Mouse (Mus musculus) v-Abl transformed pro-B cells (cell line): ENCODE measurements around the gene Clcn2.

Source experiments
- in situ Hi-C, 2 experiments: fragments of 400-800 bp; cut with MboI; formaldehyde crosslinking; loops; one replicate each; pipeline ENCODE4 v1.15.1; 2025; ENCODE audit not compliant: unreplicated experiment in 2 of 2

Clcn2 gene

GRCm38 (mm10) chr16:20705786-20706185, 11.8 kb downstream of the Clcn2 start:
- in situ Hi-C loops, result loop anchor here (10.0 to 25.0 kb wide), 5 partner anchors 482 to 1557 kb away; partner anchors contain the start of genes Senp2 (in 1 of the 2) and Tra2b (in 1 of the 2)

GRCm38 (mm10) chr16:20703699-20704400, 13.7 kb downstream of the Clcn2 start:
- in situ Hi-C loops, result loop anchor here (10.0 to 25.0 kb wide), 5 partner anchors 483 to 1558 kb away; partner anchors contain the start of genes Senp2 (in 1 of the 2) and Tra2b (in 1 of the 2)

GRCm38 (mm10) chr16:20703071-20703470, 14.5 kb downstream of the Clcn2 start:
- in situ Hi-C loops, result loop anchor here (10.0 to 25.0 kb wide), 5 partner anchors 484 to 1559 kb away; partner anchors contain the start of genes Senp2 (in 1 of the 2) and Tra2b (in 1 of the 2)

GRCm38 (mm10) chr16:20702522-20702893, 15.0 kb downstream of the Clcn2 start:
- in situ Hi-C loops, result loop anchor here (10.0 to 25.0 kb wide), 5 partner anchors 485 to 1560 kb away; partner anchors contain the start of genes Senp2 (in 1 of the 2) and Tra2b (in 1 of the 2)

GRCm38 (mm10) chr16:20701729-20702521, 15.6 kb downstream of the Clcn2 start:
- in situ Hi-C loops, result loop anchor here (10.0 to 25.0 kb wide), 5 partner anchors 485 to 1560 kb away; partner anchors contain the start of genes Senp2 (in 1 of the 2) and Tra2b (in 1 of the 2)

- in situ Hi-C loops, result loop anchor here (10.0 to 25.0 kb wide), 5 partner anchors 486 to 1561 kb away; partner anchors contain the start of genes Senp2 (in 1 of the 2) and Tra2b (in 1 of the 2)
Observed at GRCm38 (mm10) chr16:20701316-20701715, 16.2 kb downstream of the Clcn2 start.

- in situ Hi-C loops, result loop anchor here (10.0 to 25.0 kb wide), 5 partner anchors 487 to 1562 kb away; partner anchors contain the start of genes Senp2 (in 1 of the 2) and Tra2b (in 1 of the 2)
Observed at GRCm38 (mm10) chr16:20700036-20700435, 17.5 kb downstream of the Clcn2 start.

GRCm38 (mm10) chr16:20699266-20699665, 18.3 kb downstream of the Clcn2 start:
- in situ Hi-C loops, result no loop called here

- in situ Hi-C loops, result no loop called here
Observed at GRCm38 (mm10) chr16:20695622-20696323, 21.8 kb downstream of the Clcn2 start.

GRCm38 (mm10) chr16:20694781-20695180, 22.8 kb downstream of the Clcn2 start:
- in situ Hi-C loops, result no loop called here

- in situ Hi-C loops, result no loop called here
Observed at GRCm38 (mm10) chr16:20693111-20693701, 24.3 kb downstream of the Clcn2 start, which contains the start of gene Fam131a. Gene Fam131a, plus strand, starts transcription at chr16:20693241.

GRCm38 (mm10) chr16:20692241-20692965, 25.1 kb downstream of the Clcn2 start:
- in situ Hi-C loops, result no loop called here

GRCm38 (mm10) chr16:20691617-20692016, 25.9 kb downstream of the Clcn2 start:
- in situ Hi-C loops, result no loop called here

GRCm38 (mm10) chr16:20690774-20691173, 26.8 kb downstream of the Clcn2 start:
- in situ Hi-C loops, result no loop called here

GRCm38 (mm10) chr16:20677974-20678675, 39.4 kb downstream of the Clcn2 start:
- in situ Hi-C loops, result no loop called here

GRCm38 (mm10) chr16:20677380-20677779, 40.2 kb downstream of the Clcn2 start:
- in situ Hi-C loops, result no loop called here

GRCm38 (mm10) chr16:20676702-20677101, 40.8 kb downstream of the Clcn2 start:
- in situ Hi-C loops, result no loop called here

GRCm38 (mm10) chr16:20675213-20675612, 42.3 kb downstream of the Clcn2 start:
- in situ Hi-C loops, result no loop called here
